Mouse (Mus musculus): ENCODE data around the gene Psmd10. TPM values are rescaled to one million over a fixed set of nuclear protein-coding genes. Genes with fewer than 3 reads are reported as not detected.

The Psmd10 gene
- polyA plus RNA-seq (2015; fragmentation: Nextera tagmentation; extraction: Ambion mirVana) = 58.1 and 59.1 TPM in 2 replicates

DNA sequence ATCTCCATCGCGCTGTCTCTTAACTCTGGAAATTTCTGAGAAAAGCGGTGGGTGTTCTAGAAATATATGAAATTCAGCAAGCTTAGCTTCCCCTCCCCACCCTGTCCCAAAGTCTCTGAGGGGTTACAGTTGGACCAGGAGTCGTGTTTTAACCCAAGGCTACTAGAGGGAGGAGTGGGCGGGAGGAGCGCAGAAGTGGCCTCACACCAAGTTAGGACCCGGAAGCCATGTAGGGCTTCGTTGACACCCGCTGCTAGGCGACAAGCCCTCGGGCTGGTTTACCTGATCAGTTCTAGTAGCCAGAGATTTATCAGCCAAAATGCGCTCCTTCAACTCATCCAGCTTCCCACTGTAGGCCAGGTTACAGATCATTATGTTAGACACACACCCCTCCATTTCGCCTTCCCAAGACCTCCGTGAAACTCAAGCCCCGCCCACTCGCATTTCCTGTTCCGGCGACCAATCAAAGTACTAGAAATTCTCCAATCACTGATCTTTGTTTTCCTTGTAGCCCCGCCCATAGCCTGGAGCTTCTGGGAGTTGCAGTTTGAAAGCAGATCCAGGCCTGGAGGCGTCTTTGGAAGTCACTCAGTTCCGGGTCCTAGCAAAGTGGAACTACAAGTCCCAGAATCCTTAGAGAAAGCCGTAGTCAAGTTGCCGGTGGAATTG lies at the start of gene Psmd10, which contains the start of gene Atg4a:
Gene Psmd10, minus strand, starts transcription at position 457 of the 669 bp plus-strand sequence.
Gene Atg4a, plus strand, starts transcription at position 636 of the 669 bp plus-strand sequence.
- no peak for TF ChIP-seq CTCF (IDR thresholded peaks at IDR 0.05; ENCODE audit: low read depth)
- ATAC-seq (replicated peaks; ENCODE audit: low FRiP score, low read depth) = peak; percentile 99
- 28% methylated on average over 23 of the region's 23 CpGs for WGBS

DNA sequence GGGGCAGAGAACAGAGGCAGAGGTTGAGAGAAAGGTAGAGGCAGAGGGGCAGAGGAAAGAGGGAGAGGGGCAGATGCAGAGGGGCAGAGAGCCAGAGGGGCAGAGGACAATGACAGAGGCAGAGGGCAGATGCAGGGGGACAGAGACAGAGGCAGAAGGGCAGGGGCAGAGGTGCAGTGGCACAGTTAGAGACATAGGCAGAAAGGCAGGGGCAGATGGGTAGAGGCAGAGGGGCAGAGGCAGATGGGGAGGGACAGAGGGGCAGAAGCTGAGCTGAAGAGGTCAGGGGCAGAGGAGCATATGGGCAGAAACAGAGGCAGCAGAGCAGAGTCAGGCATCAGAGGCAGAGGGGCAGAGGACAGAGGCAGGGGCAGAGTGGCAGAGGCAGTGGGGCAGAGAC lies 42.4 kb upstream of the Psmd10 start:
- H3K4me3 ChIP-seq (replicated peaks; ENCODE audit: low read depth, low read length) = no peak overlapping the region
- H3K36me3 ChIP-seq (ENCODE audit: insufficient read depth, low read length) = no peaks in the 10 kb centered on the region
- no peak overlapping the region for H3K4me2 ChIP-seq (ENCODE audit: low read length)
- no peaks in the 10 kb centered on the region for H3K27me3 ChIP-seq (ENCODE audit: insufficient read depth, low read length)
- TF ChIP-seq CTCF (IDR thresholded peaks at IDR 0.05; ENCODE audit: low read depth) = no peak
- H3K27ac ChIP-seq = no peak overlapping the region
- no peaks in the 10 kb centered on the region for H3K4me1 ChIP-seq (replicated peaks; ENCODE audit: insufficient read depth, low read length)
- H3K9me3 ChIP-seq (replicated peaks; ENCODE audit: low read length) = no peaks in the 10 kb centered on the region
- ATAC-seq (replicated peaks; ENCODE audit: low FRiP score, low read depth) = peak; percentile 40; the same call in 1 of the 2 replicates
- no peak for DNase-seq (ENCODE audit: low spot score)
- no peak overlapping the region for H3K9ac ChIP-seq (ENCODE audit: low read depth, low read length)

More for the DNA sequence above, at the start of gene Psmd10, which contains the start of gene Atg4a:
- DNase-seq (ENCODE audit: low spot score) = peak; percentile 98
- Histone ChIP-seq H3K36me3 (ENCODE audit: insufficient read depth, low read length) (no peaks in the 10 kb centered on the region), H3K27me3 (ENCODE audit: insufficient read depth, low read length) (no peaks in the 10 kb centered on the region), H3K4me2 (ENCODE audit: low read length) (peak within 1 kb of the TSS; percentile 54), H3K9me3 (replicated peaks; ENCODE audit: low read length) (no peaks in the 10 kb centered on the region), H3K4me1 (replicated peaks; ENCODE audit: insufficient read depth, low read length) (no peaks in the 10 kb centered on the region), H3K27ac (0 out of 2 replicates have a peak within 1 kb of the TSS, but pooled peaks have one; percentile 19), H3K9ac (ENCODE audit: low read depth, low read length) (peak within 1 kb of the TSS; percentile 47; the same call in 1 of the 2 replicates), H3K4me3 (replicated peaks; ENCODE audit: low read depth, low read length) (peak within 1 kb of the TSS; percentile 48)

DNA sequence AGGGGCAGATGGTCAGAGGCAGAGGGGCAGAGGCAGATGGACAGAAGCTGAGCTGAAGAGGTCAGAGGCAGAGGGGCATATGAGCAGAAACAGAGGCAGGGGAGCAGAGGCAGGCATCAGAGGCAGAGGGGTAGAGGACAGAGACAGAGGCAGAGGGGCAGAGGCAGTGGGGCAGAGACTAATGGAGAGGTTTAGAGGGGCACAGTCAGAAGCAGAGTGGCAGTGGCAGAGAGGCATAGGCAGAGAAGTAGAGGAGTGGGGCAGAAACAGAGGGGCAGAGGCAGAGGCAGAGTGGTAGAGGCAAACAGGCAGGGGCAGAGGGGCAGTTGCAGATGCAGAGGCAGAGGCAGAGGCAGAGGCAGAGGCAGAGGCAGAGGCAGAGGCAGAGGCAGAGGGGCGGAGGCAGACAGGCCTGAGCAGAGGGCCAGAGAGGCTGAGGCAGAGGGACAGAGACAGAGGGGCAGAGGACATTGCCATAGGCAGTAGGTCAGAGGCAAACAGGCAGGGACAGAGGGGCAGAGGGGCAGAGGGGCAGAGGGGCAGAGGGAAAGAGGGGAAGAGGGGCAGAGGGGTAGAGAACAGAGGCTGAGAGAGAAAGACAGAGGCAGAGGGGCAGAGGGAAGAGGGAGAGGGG lies 41.5 kb upstream of the Psmd10 start:
- Histone ChIP-seq H3K36me3 (ENCODE audit: insufficient read depth, low read length) (no peaks in the 10 kb centered on the region), H3K4me3 (replicated peaks; ENCODE audit: low read depth, low read length) (no peak overlapping the region), H3K9me3 (replicated peaks; ENCODE audit: low read length) (no peaks in the 10 kb centered on the region), H3K9ac (ENCODE audit: low read depth, low read length) (no peak overlapping the region), H3K27me3 (ENCODE audit: insufficient read depth, low read length) (no peaks in the 10 kb centered on the region), H3K4me2 (ENCODE audit: low read length) (no peak overlapping the region), H3K4me1 (replicated peaks; ENCODE audit: insufficient read depth, low read length) (no peaks in the 10 kb centered on the region), H3K27ac (no peak overlapping the region)
- ATAC-seq (replicated peaks; ENCODE audit: low FRiP score, low read depth) = no peak; the same call in 1 of the 2 replicates
- no peak for TF ChIP-seq CTCF (IDR thresholded peaks at IDR 0.05; ENCODE audit: low read depth)
- 88% methylated on average over 1 of the region's 1 CpGs for WGBS
- DNase-seq (ENCODE audit: low spot score) = no peak

DNA sequence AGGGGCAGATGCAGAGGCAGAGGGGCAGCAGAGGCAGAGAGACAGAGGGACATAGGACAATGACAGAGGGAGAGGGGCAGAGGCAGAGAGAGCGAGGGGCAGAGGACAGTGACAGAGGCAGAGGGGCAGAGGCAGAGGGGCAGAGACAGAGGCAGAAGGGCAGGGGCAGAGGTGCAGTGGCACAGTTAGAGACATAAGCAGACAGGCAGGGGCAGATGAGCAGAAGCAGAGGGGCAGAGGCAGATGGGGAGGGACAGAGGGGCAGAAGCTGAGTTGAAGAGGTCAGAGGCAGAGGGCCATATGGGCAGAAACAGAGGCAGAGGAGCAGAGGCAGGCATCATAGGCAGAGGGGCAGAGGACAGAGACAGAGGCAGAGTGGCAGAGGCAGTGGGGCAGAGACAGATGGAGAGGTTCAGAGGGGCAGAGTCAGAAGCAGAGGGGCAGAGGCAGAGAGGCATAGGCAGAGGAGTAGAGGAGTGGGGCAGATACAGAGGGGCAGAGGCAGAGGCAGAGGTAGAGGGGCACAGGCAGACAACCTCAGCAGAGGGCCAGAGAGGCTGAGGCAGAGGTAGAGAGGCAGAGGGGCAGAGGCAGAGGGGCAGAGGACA lies 40.5 kb upstream of the Psmd10 start:
- Histone ChIP-seq H3K4me1 (replicated peaks; ENCODE audit: insufficient read depth, low read length) (no peaks in the 10 kb centered on the region), H3K4me2 (ENCODE audit: low read length) (no peak overlapping the region), H3K9me3 (replicated peaks; ENCODE audit: low read length) (no peaks in the 10 kb centered on the region), H3K4me3 (replicated peaks; ENCODE audit: low read depth, low read length) (no peak overlapping the region), H3K36me3 (ENCODE audit: insufficient read depth, low read length) (no peaks in the 10 kb centered on the region), H3K9ac (ENCODE audit: low read depth, low read length) (no peak overlapping the region), H3K27me3 (ENCODE audit: insufficient read depth, low read length) (no peaks in the 10 kb centered on the region), H3K27ac (no peak overlapping the region)
- 75% methylated on average over 1 of the region's 1 CpGs for WGBS
- DNase-seq (ENCODE audit: low spot score) (no peak), ATAC-seq (replicated peaks; ENCODE audit: low FRiP score, low read depth) (peak; percentile 63)
- no peak for TF ChIP-seq CTCF (IDR thresholded peaks at IDR 0.05; ENCODE audit: low read depth)

DNA sequence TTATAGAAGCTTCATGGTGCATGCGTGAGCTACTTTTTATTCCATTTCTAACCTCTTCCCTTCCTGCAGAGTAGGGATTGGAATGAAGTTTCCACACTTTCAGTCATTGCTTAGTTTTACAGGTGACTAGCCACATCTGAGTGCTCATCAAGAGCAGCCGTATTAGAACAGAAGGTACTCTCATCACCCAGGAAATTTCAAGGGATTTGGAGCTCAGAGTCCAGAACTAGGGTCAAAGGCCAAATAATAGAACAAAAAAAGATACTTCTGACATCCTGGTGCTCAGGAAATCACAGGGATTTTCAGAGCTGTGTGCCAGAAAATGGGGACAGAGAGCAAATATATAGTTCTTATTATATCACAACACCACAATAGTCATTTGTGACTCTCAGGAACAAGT lies 28.7 kb upstream of the Psmd10 start:
- 72% methylated on average over 2 of the region's 2 CpGs for WGBS

DNA sequence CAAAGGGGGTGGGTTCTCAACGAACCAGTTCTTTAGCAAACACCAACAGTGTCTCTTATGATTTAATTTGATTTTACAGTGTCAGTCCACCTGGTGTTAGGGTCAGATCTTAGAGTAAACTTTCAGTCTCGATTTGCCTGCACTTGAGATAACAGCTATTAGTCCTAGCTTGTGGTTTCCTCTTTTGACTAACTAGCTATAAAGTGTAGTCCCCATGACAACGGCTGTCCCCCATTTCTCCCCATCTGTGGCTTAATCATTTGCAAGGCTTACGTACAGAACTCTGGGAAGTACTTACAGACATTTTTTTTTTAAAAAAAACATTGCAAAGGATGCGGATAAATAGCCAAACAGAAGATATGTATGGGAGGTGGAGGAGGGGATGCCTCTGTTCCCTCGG lies 28.3 kb upstream of the Psmd10 start:
- Histone ChIP-seq H3K27me3 (ENCODE audit: insufficient read depth, low read length) (no peaks in the 10 kb centered on the region), H3K4me1 (replicated peaks; ENCODE audit: insufficient read depth, low read length) (0 out of 2 replicates have a peak, but pooled peaks cover 4% of the 10 kb centered on the region), H3K9me3 (replicated peaks; ENCODE audit: low read length) (no peaks in the 10 kb centered on the region), H3K36me3 (ENCODE audit: insufficient read depth, low read length) (no peaks in the 10 kb centered on the region), H3K4me3 (replicated peaks; ENCODE audit: low read depth, low read length) (no peak overlapping the region), H3K27ac (peak overlapping the region; percentile 36; the same call in 1 of the 2 replicates), H3K9ac (ENCODE audit: low read depth, low read length) (no peak overlapping the region), H3K4me2 (ENCODE audit: low read length) (no peak overlapping the region)
- WGBS = 55% methylated on average over 6 of the region's 6 CpGs
- no peak for TF ChIP-seq CTCF (IDR thresholded peaks at IDR 0.05; ENCODE audit: low read depth)
- ATAC-seq (replicated peaks; ENCODE audit: low FRiP score, low read depth) = no peak
- no peak for DNase-seq (ENCODE audit: low spot score)

More for the DNA sequence above, 28.7 kb upstream of the Psmd10 start:
- Histone ChIP-seq H3K36me3 (ENCODE audit: insufficient read depth, low read length) (no peaks in the 10 kb centered on the region), H3K4me3 (replicated peaks; ENCODE audit: low read depth, low read length) (no peak overlapping the region), H3K9ac (ENCODE audit: low read depth, low read length) (no peak overlapping the region), H3K4me1 (replicated peaks; ENCODE audit: insufficient read depth, low read length) (0 out of 2 replicates have a peak, but pooled peaks cover 4% of the 10 kb centered on the region), H3K4me2 (ENCODE audit: low read length) (no peak overlapping the region), H3K27ac (no peak overlapping the region), H3K9me3 (replicated peaks; ENCODE audit: low read length) (no peaks in the 10 kb centered on the region), H3K27me3 (ENCODE audit: insufficient read depth, low read length) (no peaks in the 10 kb centered on the region)
- TF ChIP-seq CTCF (IDR thresholded peaks at IDR 0.05; ENCODE audit: low read depth) = no peak
- DNase-seq (ENCODE audit: low spot score) (no peak), ATAC-seq (replicated peaks; ENCODE audit: low FRiP score, low read depth) (no peak)
